Mouse (Mus musculus): Measurements from ENCODE around the gene Tapbp. TPM values are rescaled to one million over a fixed set of nuclear protein-coding genes. Genes with fewer than 3 reads are reported as not detected.

Gene Tapbp
- total RNA-seq, 1 experiment: 39.4 TPM

- H3K4me3 ChIP-seq (ENCODE audit: insufficient read depth in 1 of 2, low read depth in 1 of 2, low read length in 2 of 2, poor library complexity in 1 of 2, severe bottlenecking in 1 of 2): peak overlapping the region; percentile 87 to 96
- in situ Hi-C loops (cut with MboI; ENCODE audit: low sequenced_read_pairs in 2 of 2, unreplicated experiment in 2 of 2): no loop called here
- H3K27ac ChIP-seq (ENCODE audit: insufficient read depth, low read depth, low read length, poor library complexity, severe bottlenecking): no peak overlapping the region
- H3K9ac ChIP-seq (ENCODE audit: insufficient read depth, low read depth, low read length, poor library complexity, severe bottlenecking): peak overlapping the region; percentile 88
- peaks cover 43% of the 10 kb centered on the region for H3K36me3 ChIP-seq (ENCODE audit: control insufficient read depth, insufficient read depth, low read length, poor library complexity, severe bottlenecking)
- H3K4me1 ChIP-seq (ENCODE audit: control insufficient read depth in 2 of 2, insufficient read depth in 2 of 2, low read length in 2 of 2, poor library complexity in 1 of 2): peaks cover 3 to 11% of the 10 kb centered on the region in 2 experiments; a peak in 2 of 4 replicates
- no peak for DNase-seq (ENCODE audit: low read depth, low spot score)
- TF ChIP-seq ZC3H11A (IDR thresholded peaks at IDR 0.05; ENCODE audit: borderline replicate concordance, low read depth, low read length) (no peak), MAFK (IDR thresholded peaks at IDR 0.05; ENCODE audit: insufficient read depth, low read depth, low read length) (no peak), HCFC1 (IDR thresholded peaks at IDR 0.05; ENCODE audit: borderline replicate concordance, insufficient read depth, low read length) (no peak), CHD2 (IDR thresholded peaks at IDR 0.05; ENCODE audit: low read depth, low read length) (no peak)
- H3K9me3 ChIP-seq (ENCODE audit: control insufficient read depth, insufficient read depth, low read depth, low read length): no peaks in the 10 kb centered on the region
Measured at GRCm38 (mm10) chr17:33940981-33941380, 25.3 kb downstream of the Tapbp start.

GRCm38 (mm10) chr17:33941381-33941780 is 25.7 kb downstream of the Tapbp start:
- in situ Hi-C loops (cut with MboI; ENCODE audit: low sequenced_read_pairs in 2 of 2, unreplicated experiment in 2 of 2): no loop called here
- Histone ChIP-seq H3K4me3 (ENCODE audit: insufficient read depth in 1 of 2, low read depth in 1 of 2, low read length in 2 of 2, poor library complexity in 1 of 2, severe bottlenecking in 1 of 2) (peak overlapping the region; percentile 87 to 96), H3K9me3 (ENCODE audit: control insufficient read depth, insufficient read depth, low read depth, low read length) (no peaks in the 10 kb centered on the region), H3K36me3 (ENCODE audit: control insufficient read depth, insufficient read depth, low read length, poor library complexity, severe bottlenecking) (peaks cover 46% of the 10 kb centered on the region), H3K27ac (ENCODE audit: insufficient read depth, low read depth, low read length, poor library complexity, severe bottlenecking) (no peak overlapping the region), H3K9ac (ENCODE audit: insufficient read depth, low read depth, low read length, poor library complexity, severe bottlenecking) (peak overlapping the region; percentile 88), H3K4me1 (ENCODE audit: control insufficient read depth in 2 of 2, insufficient read depth in 2 of 2, low read length in 2 of 2, poor library complexity in 1 of 2) (peaks cover 3 to 11% of the 10 kb centered on the region in 2 experiments; a peak in 2 of 4 replicates)
- DNase-seq (ENCODE audit: low read depth, low spot score): no peak
- no peak for TF ChIP-seq ZC3H11A (IDR thresholded peaks at IDR 0.05; ENCODE audit: borderline replicate concordance, low read depth, low read length)
- TF ChIP-seq CHD2 (IDR thresholded peaks at IDR 0.05; ENCODE audit: low read depth, low read length): no peak
- no peak for TF ChIP-seq MAFK (IDR thresholded peaks at IDR 0.05; ENCODE audit: insufficient read depth, low read depth, low read length)
- TF ChIP-seq ZNF384 (IDR thresholded peaks at IDR 0.05; ENCODE audit: low read depth, low read length): no peak
- no peak for TF ChIP-seq HCFC1 (IDR thresholded peaks at IDR 0.05; ENCODE audit: borderline replicate concordance, insufficient read depth, low read length)

- Histone ChIP-seq H3K9me3 (ENCODE audit: control insufficient read depth, insufficient read depth, low read depth, low read length) (no peaks in the 10 kb centered on the region), H3K9ac (ENCODE audit: insufficient read depth, low read depth, low read length, poor library complexity, severe bottlenecking) (no peak overlapping the region), H3K36me3 (ENCODE audit: control insufficient read depth, insufficient read depth, low read length, poor library complexity, severe bottlenecking) (peaks cover 42% of the 10 kb centered on the region), H3K27ac (ENCODE audit: insufficient read depth, low read depth, low read length, poor library complexity, severe bottlenecking) (no peak overlapping the region), H3K4me1 (ENCODE audit: control insufficient read depth in 2 of 2, insufficient read depth in 2 of 2, low read length in 2 of 2, poor library complexity in 1 of 2) (peaks cover 3 to 11% of the 10 kb centered on the region in 2 experiments; a peak in 2 of 4 replicates), H3K4me3 (ENCODE audit: insufficient read depth in 1 of 2, low read depth in 1 of 2, low read length in 2 of 2, poor library complexity in 1 of 2, severe bottlenecking in 1 of 2) (no peak overlapping the region)
- in situ Hi-C loops (cut with MboI; ENCODE audit: low sequenced_read_pairs in 2 of 2, unreplicated experiment in 2 of 2): no loop called here
- no peak for DNase-seq (ENCODE audit: low read depth, low spot score)
- TF ChIP-seq CHD2 (IDR thresholded peaks at IDR 0.05; ENCODE audit: low read depth, low read length) (no peak), ZNF384 (IDR thresholded peaks at IDR 0.05; ENCODE audit: low read depth, low read length) (no peak), ZC3H11A (IDR thresholded peaks at IDR 0.05; ENCODE audit: borderline replicate concordance, low read depth, low read length) (no peak), MAFK (IDR thresholded peaks at IDR 0.05; ENCODE audit: insufficient read depth, low read depth, low read length) (no peak), HCFC1 (IDR thresholded peaks at IDR 0.05; ENCODE audit: borderline replicate concordance, insufficient read depth, low read length) (no peak)
Measured at GRCm38 (mm10) chr17:33943454-33943853, 27.8 kb downstream of the Tapbp start.

- in situ Hi-C loops (cut with MboI; ENCODE audit: low sequenced_read_pairs in 2 of 2, unreplicated experiment in 2 of 2): no loop called here
- DNase-seq (ENCODE audit: low read depth, low spot score): no peak
- no peaks in the 10 kb centered on the region for H3K9me3 ChIP-seq (ENCODE audit: control insufficient read depth, insufficient read depth, low read depth, low read length)
- no peak overlapping the region for H3K27ac ChIP-seq (ENCODE audit: insufficient read depth, low read depth, low read length, poor library complexity, severe bottlenecking)
- peaks cover 54% of the 10 kb centered on the region for H3K36me3 ChIP-seq (ENCODE audit: control insufficient read depth, insufficient read depth, low read length, poor library complexity, severe bottlenecking)
- H3K4me3 ChIP-seq (ENCODE audit: insufficient read depth in 1 of 2, low read depth in 1 of 2, low read length in 2 of 2, poor library complexity in 1 of 2, severe bottlenecking in 1 of 2): no peak overlapping the region
- TF ChIP-seq CHD2 (IDR thresholded peaks at IDR 0.05; ENCODE audit: low read depth, low read length) (no peak), ZNF384 (IDR thresholded peaks at IDR 0.05; ENCODE audit: low read depth, low read length) (no peak), ZC3H11A (IDR thresholded peaks at IDR 0.05; ENCODE audit: borderline replicate concordance, low read depth, low read length) (no peak), HCFC1 (IDR thresholded peaks at IDR 0.05; ENCODE audit: borderline replicate concordance, insufficient read depth, low read length) (no peak), MAFK (IDR thresholded peaks at IDR 0.05; ENCODE audit: insufficient read depth, low read depth, low read length) (no peak)
- H3K4me1 ChIP-seq (ENCODE audit: control insufficient read depth in 2 of 2, insufficient read depth in 2 of 2, low read length in 2 of 2, poor library complexity in 1 of 2): peaks cover 0 to 9% of the 10 kb centered on the region in 2 experiments; a peak in 1 of 4 replicates
- H3K9ac ChIP-seq (ENCODE audit: insufficient read depth, low read depth, low read length, poor library complexity, severe bottlenecking): no peak overlapping the region
Measured at GRCm38 (mm10) chr17:33947430-33948089, 31.9 kb downstream of the Tapbp start.
